Mouse (Mus musculus) limb, embryonic 12.5 days (tissue): ENCODE measurements at regions not wholly inside any gene's neighbourhood (a gene's known extent, or its start where the extent isn't known, plus 50 kb on each side); places are given as distances from the start of the nearest gene placed in this dataset.

Experiments used
- ATAC-seq: fragments of 200-750 bp; cut with Nextera tagmentation; 2 replicates; pipeline ENCODE4 v1.8.0; 2017; ENCODE audit warnings: low read depth, moderate TSS enrichment; ENCODE audit not compliant: insufficient number of reproducible peaks, insufficient read depth, low FRiP score, low TSS enrichment
- H3K27ac ChIP-seq: fragments of 300-500 bp; sonication (generic); 2 replicates; pipeline ENCODE4 v1.5.1; 2016; ENCODE audit warnings: mild to moderate bottlenecking, moderate library complexity
- H3K27me3 ChIP-seq: fragments of 300-500 bp; sonication (generic); 2 replicates; pipeline ENCODE4 v1.6.1; 2016; ENCODE audit warnings: mild to moderate bottlenecking, moderate library complexity
- H3K36me3 ChIP-seq: fragments of 300-500 bp; sonication (generic); 2 replicates; pipeline ENCODE4 v1.6.1; 2016; ENCODE audit warnings: mild to moderate bottlenecking, moderate library complexity
- H3K4me1 ChIP-seq: fragments of 300-500 bp; sonication (generic); replicated peaks from 2 replicates; pipeline ENCODE4 v1.6.1; 2016
- H3K4me2 ChIP-seq: fragments of 300-500 bp; sonication (generic); 2 replicates; pipeline ENCODE4 v1.6.1; 2016; ENCODE audit warnings: mild to moderate bottlenecking, moderate library complexity
- H3K4me3 ChIP-seq: fragments of 300-500 bp; sonication (generic); replicated peaks from 2 replicates; pipeline ENCODE4 v1.5.1; 2016; ENCODE audit warnings: mild to moderate bottlenecking
- H3K9ac ChIP-seq: fragments of 300-500 bp; sonication (generic); replicated peaks from 2 replicates; pipeline ENCODE4 v1.6.1; 2016; ENCODE audit warnings: mild to moderate bottlenecking, moderate library complexity
- H3K9me3 ChIP-seq: fragments of 300-500 bp; sonication (generic); 2 replicates; pipeline ENCODE4 v1.6.1; 2016; ENCODE audit warnings: mild to moderate bottlenecking, moderate library complexity
- WGBS: fragments of 180-500 bp; shearing (Covaris S2); methylation state at CpG from one replicate; pipeline ENCODE4 v1.1.7; 2016; 5-methylcytosine and 5-hydroxymethylcytosine counted together

DNA sequence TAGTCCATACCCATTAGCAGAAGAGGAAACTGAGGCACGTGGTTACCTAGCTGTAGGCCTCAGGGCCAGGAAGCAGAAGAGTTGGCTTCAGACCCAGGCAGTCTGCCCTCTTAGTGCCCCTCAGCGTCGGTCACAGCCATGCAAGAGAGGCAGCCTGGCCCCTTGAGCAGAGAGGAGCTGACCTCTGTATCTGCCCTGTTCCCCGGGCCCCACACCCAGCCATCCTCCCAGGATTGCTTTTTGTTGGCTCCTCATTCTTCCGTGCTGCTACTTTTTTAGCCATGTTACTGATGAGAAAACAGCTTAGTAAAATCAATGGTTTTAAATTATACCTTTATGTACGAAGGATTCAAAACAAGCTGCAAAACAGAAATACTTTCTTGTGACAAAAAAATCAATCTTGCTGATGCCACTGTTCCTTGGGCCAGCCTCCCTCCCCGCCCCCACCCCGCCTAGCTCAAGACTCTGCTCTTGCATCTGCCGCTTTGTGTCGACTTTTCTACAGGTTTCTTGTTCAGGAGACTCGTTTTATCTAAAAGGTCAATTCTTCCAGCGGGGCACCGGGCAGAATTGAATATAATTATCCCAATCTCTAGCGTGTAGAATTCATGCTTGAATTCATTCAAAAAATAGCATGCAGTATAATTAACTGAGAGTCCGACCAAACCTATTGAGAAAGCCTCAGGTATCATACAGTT is 70.8 kb downstream of the Sall1 start:
- Histone ChIP-seq H3K36me3 (no peaks in the 10 kb centered on the region), H3K4me2 (no peak overlapping the region), H3K27me3 (peaks cover 5% of the 10 kb centered on the region; the same call in 1 of the 2 replicates), H3K9ac (no peak overlapping the region), H3K27ac (no peak overlapping the region), H3K4me3 (no peak overlapping the region), H3K9me3 (no peaks in the 10 kb centered on the region), H3K4me1 (0 out of 2 replicates have a peak, but pooled peaks cover 3% of the 10 kb centered on the region)
- ATAC-seq, result no peak
- 69% methylated on average over 15 of the region's 15 CpGs for WGBS

DNA sequence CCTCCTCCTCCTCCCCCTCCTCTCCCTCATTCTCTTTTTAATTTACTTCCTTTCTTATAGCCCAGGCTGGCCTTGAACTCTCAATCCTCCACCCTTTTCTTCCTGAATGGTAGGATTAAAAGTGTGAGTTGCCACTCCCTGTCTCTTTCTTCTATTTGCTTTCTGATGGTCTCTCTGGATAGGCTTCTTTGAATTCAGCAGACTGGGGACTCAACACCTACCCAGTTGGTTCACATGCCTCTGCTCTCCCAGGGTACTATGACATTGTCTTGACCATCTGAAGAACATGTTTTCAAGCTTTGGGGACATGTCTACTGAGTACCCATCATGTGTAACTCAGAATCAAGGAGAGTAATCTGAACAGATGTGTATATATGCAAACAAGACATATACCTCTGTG is 85.1 kb downstream of the Sall1 start:
- Histone ChIP-seq H3K4me2 (no peak overlapping the region), H3K27ac (no peak overlapping the region), H3K9ac (no peak overlapping the region), H3K4me1 (0 out of 2 replicates have a peak, but pooled peaks cover 6% of the 10 kb centered on the region), H3K9me3 (peaks cover 12% of the 10 kb centered on the region; the same call in 1 of the 2 replicates), H3K36me3 (no peaks in the 10 kb centered on the region), H3K27me3 (no peaks in the 10 kb centered on the region), H3K4me3 (no peak overlapping the region)
- no peak for ATAC-seq

DNA sequence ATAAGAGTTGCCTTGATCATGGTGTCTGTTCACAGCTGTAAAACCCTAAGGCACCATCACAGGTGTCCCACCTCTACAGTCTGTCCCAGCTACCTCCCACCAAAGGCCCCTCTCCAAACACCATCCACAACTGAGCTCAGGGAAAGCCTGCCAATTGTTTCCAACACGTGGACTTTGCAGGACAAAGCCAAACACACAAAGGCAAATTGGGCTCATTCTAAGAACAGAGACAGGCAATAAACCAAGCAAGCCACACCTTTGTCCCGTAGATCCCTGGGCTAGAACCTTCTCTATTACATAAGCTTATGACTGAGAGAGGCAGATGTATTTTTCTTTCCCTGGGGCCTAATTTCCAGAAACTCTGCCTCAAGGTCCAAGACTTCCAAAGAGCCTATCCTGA is 90.8 kb downstream of the Sall1 start:
- no peak for ATAC-seq
- H3K4me2 ChIP-seq, result no peak overlapping the region
- H3K4me3 ChIP-seq, result no peak overlapping the region
- no peaks in the 10 kb centered on the region for H3K36me3 ChIP-seq
- 58% methylated on average over 2 of the region's 2 CpGs for WGBS
- 0 out of 2 replicates have a peak, but pooled peaks cover 6% of the 10 kb centered on the region for H3K4me1 ChIP-seq
- H3K9ac ChIP-seq, result no peak overlapping the region
- H3K27me3 ChIP-seq, result no peaks in the 10 kb centered on the region
- no peak overlapping the region for H3K27ac ChIP-seq
- H3K9me3 ChIP-seq, result peaks cover 12% of the 10 kb centered on the region; the same call in 1 of the 2 replicates

DNA sequence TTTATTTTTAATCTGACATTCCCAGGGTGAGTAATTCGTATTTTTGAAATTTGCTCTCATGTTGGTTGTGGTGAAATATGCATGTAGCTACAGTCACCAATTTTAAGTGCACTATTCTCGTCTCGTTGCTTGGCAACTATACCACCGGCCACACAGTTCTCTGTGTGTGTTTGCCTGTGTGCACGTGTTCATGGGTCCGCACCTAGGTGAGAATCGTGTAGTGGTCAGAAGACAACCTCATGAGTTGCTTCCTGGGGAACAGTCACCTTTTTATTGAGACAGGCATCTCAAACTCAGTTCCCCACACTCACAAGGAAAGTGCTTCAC is 92.2 kb downstream of the Sall1 start:
- Histone ChIP-seq H3K4me2 (no peak overlapping the region), H3K9me3 (peaks cover 4% of the 10 kb centered on the region; the same call in 1 of the 2 replicates), H3K27me3 (no peaks in the 10 kb centered on the region), H3K27ac (no peak overlapping the region), H3K9ac (no peak overlapping the region), H3K4me3 (no peak overlapping the region), H3K36me3 (no peaks in the 10 kb centered on the region), H3K4me1 (0 out of 2 replicates have a peak, but pooled peaks cover 6% of the 10 kb centered on the region)
- 88% methylated on average over 7 of the region's 7 CpGs for WGBS
- ATAC-seq, result no peak

DNA sequence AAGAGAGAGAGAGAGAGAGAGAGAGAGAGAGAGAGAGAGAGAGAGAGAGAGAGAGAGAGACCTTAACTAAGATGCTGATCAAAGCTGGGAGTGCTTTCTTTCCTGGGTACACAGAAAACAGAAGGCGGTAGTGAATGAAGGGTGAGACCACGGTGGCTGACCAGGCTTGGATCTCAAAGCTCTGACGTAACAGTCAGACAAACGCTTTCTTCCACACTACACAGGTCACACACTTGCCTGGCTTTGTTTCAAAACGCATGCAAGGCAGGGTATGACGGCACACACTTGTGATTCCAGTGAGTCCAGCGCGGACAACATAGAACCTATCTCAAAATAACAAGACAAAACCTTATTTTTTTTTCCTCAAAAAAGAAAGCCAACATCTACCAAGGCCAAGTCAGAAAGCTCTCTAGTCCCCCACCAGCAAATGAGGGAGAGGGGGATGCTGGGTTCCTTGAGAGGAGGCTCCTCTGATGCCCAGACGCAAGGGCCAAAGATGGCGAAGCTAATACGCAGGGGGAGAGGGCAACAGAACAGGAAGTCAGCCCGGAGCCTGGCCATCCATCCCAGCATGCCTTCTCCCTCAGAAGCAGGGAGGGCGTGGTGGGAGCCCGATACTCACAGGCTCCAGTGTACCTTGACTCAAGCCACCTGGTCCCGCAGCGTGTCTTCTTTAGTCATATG is 92.7 kb downstream of the Sall1 start:
- Histone ChIP-seq H3K27ac (no peak overlapping the region), H3K27me3 (no peaks in the 10 kb centered on the region), H3K4me2 (no peak overlapping the region), H3K4me1 (0 out of 2 replicates have a peak, but pooled peaks cover 6% of the 10 kb centered on the region), H3K36me3 (no peaks in the 10 kb centered on the region), H3K4me3 (no peak overlapping the region), H3K9ac (no peak overlapping the region), H3K9me3 (no peaks in the 10 kb centered on the region)
- no peak for ATAC-seq
- 91% methylated on average over 16 of the region's 16 CpGs for WGBS

DNA sequence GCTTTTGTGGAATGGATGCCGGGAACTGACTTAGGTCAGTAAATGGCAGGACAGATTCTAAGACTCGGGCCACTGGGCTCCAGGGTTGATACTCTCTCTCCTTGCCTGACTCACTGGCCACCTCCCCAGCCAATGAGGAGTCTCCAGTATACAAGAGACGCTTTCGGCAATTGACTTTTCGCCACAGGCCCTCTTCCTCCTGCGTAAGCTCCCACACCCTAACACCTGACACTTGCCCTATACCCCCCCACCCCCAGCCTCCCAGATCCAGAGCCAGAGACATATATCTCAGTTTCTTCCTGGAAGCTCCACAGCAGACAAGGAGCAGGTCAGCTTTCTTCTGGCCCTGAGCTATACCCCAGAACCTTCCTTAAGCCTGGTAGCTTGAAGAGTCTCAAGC is 94.0 kb downstream of the Sall1 start:
- H3K27me3 ChIP-seq, result no peaks in the 10 kb centered on the region
- WGBS, result 93% methylated on average over 6 of the region's 6 CpGs
- no peak for ATAC-seq

DNA sequence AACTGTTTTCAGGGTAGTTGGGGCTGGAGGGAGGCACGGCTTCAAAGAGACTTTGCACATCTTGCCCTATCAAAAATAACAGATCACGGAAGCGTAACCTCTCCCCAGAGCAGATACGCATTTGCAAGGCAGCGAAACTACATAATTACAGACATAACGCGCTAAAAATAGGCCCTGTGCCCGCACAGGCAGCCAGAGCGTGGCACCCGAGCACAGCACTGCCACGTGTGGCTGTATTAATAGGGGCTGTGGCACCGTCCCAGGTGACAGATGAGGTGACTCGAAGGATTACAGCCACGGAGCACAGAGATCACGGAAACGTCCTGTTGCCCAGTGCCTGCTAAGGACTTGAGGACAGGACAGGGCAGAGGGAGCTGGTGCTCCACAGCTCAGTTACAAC is 95.0 kb downstream of the Sall1 start:
- ATAC-seq, result no peak
- H3K36me3 ChIP-seq, result no peaks in the 10 kb centered on the region
- 80% methylated on average over 16 of the region's 16 CpGs for WGBS
- no peak overlapping the region for H3K9ac ChIP-seq
- H3K27ac ChIP-seq, result no peak overlapping the region
- H3K4me2 ChIP-seq, result no peak overlapping the region
- H3K4me1 ChIP-seq, result no peaks in the 10 kb centered on the region
- H3K4me3 ChIP-seq, result no peak overlapping the region
- H3K27me3 ChIP-seq, result no peaks in the 10 kb centered on the region
- 0 out of 2 replicates have a peak, but pooled peaks cover 2% of the 10 kb centered on the region for H3K9me3 ChIP-seq

More for the DNA sequence above, 94.0 kb downstream of the Sall1 start:
- Histone ChIP-seq H3K9me3 (no peaks in the 10 kb centered on the region), H3K27ac (no peak overlapping the region), H3K36me3 (no peaks in the 10 kb centered on the region), H3K4me3 (no peak overlapping the region), H3K4me1 (0 out of 2 replicates have a peak, but pooled peaks cover 6% of the 10 kb centered on the region), H3K4me2 (no peak overlapping the region), H3K9ac (no peak overlapping the region)

DNA sequence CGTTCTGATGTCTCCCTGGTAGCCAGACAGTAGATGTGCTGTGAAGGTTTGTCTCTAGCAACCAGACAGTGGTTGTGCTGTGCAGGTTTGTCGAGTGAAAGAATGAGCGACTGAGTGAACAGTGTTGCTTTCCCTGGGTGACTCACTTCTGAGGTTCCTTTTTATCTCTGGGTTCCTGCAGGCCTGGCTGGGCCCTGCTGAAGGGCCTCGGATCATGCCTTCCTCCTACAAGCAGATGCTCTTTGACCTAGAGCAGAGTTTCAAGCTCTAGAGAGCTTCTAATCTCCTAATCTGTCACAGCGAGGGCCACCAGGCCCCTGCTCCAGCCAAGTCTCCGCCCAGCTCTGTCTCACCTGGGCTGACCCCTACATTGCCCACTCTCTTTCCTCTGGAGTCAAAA is 95.6 kb downstream of the Sall1 start:
- Histone ChIP-seq H3K9me3 (0 out of 2 replicates have a peak, but pooled peaks cover 3% of the 10 kb centered on the region), H3K4me3 (no peak overlapping the region), H3K4me2 (no peak overlapping the region), H3K4me1 (no peaks in the 10 kb centered on the region), H3K27ac (no peak overlapping the region), H3K27me3 (no peaks in the 10 kb centered on the region), H3K9ac (no peak overlapping the region), H3K36me3 (no peaks in the 10 kb centered on the region)
- no peak for ATAC-seq
- WGBS, result 66% methylated on average over 6 of the region's 6 CpGs

DNA sequence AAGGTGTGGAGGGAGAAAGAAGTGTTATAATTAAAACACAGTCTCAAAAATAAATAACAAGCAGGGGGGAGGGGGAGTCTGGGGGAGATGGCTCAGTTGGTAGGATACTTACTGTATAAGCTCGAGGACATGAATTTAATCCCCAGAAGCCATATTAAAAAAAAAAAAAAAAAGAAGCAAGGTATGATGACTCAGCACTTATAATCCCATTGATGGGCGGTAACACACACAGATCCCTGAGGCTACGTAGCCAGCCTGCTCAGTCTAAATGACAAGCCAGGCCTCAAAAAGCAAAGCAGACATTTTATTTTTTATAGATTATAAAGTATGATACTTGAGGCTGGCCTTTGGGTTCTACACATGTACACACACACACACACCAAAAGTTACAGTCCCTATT is 96.6 kb downstream of the Sall1 start:
- Histone ChIP-seq H3K4me2 (no peak overlapping the region), H3K4me3 (no peak overlapping the region), H3K4me1 (no peaks in the 10 kb centered on the region), H3K9me3 (0 out of 2 replicates have a peak, but pooled peaks cover 3% of the 10 kb centered on the region), H3K27ac (no peak overlapping the region), H3K9ac (no peak overlapping the region), H3K27me3 (no peaks in the 10 kb centered on the region), H3K36me3 (no peaks in the 10 kb centered on the region)
- no peak for ATAC-seq
- WGBS, result 70% methylated on average over 3 of the region's 3 CpGs

DNA sequence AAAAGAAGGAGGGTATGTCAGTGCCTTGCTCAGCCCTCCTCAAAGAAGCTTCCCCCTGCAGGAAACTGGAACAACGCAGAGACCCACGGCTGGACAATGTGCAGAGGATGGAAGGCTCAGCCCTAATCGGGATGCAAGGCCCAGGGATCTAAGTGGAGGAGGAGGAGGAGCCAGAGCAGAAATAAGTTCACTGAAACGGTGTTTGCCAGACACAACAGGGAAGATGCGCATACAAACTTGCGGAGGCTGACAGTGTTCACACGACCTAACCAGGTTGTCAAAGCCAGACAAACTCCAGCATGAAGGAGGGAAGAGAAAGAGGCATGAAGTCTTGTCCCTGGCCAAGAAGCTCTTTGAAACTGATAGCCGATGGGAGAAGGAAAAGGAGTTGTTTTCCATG is 98.3 kb downstream of the Sall1 start:
- H3K4me3 ChIP-seq, result no peak overlapping the region
- no peak overlapping the region for H3K4me2 ChIP-seq
- peaks cover 11% of the 10 kb centered on the region; the same call in 1 of the 2 replicates for H3K27me3 ChIP-seq
- no peak for ATAC-seq
- no peaks in the 10 kb centered on the region for H3K4me1 ChIP-seq
- H3K9me3 ChIP-seq, result 0 out of 2 replicates have a peak, but pooled peaks cover 3% of the 10 kb centered on the region
- WGBS, result 68% methylated on average over 8 of the region's 8 CpGs
- H3K36me3 ChIP-seq, result no peaks in the 10 kb centered on the region
- no peak overlapping the region for H3K27ac ChIP-seq
- no peak overlapping the region for H3K9ac ChIP-seq

DNA sequence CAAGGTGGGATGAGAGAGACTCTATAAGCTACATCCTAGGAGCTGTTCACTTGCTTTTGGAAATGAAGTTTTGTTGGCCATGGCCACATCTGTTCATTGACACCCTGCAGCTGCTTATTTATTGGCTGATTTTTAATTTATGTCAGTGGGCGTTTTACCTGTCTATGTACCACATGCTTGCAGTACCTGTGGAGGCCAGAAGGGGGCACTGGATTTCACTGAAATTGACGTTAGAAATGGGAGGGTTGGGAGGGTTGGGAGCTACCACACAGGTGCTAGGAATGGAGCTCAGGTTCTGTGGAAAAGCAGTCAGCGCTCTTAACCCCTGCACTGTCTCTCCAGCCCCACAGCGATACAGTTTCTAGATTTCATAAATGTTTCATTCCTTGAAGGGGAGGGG is 99.9 kb downstream of the Sall1 start:
- H3K4me3 ChIP-seq, result no peak overlapping the region
- H3K9me3 ChIP-seq, result 0 out of 2 replicates have a peak, but pooled peaks cover 3% of the 10 kb centered on the region
- peaks cover 5% of the 10 kb centered on the region; the same call in 1 of the 2 replicates for H3K4me1 ChIP-seq
- H3K27ac ChIP-seq, result no peak overlapping the region
- no peak for ATAC-seq
- H3K9ac ChIP-seq, result no peak overlapping the region
- H3K36me3 ChIP-seq, result no peaks in the 10 kb centered on the region
- 54% methylated on average over 4 of the region's 4 CpGs for WGBS
- H3K27me3 ChIP-seq, result peaks cover 17% of the 10 kb centered on the region
- H3K4me2 ChIP-seq, result no peak overlapping the region
